Mouse (Mus musculus): ENCODE results near the gene Crlf2. TPM values are rescaled to one million over a fixed set of nuclear protein-coding genes. Genes with fewer than 3 reads are reported as not detected.

The Crlf2 gene
- polyA plus RNA-seq, 1 experiment from 2014 or later: 5.4 TPM

DNA sequence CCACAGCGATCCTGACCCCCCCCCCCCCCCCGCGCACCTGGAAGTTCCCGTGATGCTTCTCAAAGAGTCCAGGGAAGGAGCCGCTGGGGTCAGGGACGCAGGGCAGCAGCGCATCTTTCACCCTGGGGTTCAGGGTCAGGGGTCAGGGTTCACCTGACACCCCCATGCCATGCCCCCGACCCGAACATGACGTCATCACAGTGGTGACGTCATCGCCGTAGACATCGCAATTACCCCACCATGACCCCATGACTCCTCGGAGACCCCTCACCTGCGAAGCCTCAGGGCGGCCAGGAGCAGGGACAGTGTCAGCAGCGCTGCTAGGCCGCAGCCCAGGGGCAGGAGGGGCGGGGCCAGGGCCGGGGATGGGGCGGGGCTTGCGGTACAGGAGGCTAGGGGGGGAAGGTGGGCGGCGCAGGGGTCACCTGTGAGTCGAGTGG lies 3.5 kb downstream of the Crlf2 start:
- ATAC-seq (ENCODE audit: insufficient number of reproducible peaks, insufficient read depth, low FRiP score, low TSS enrichment): no peak
- Histone ChIP-seq H3K36me3 (peaks cover 11% of the 10 kb centered on the region; the same call in 1 of the 2 replicates), H3K9me3 (peaks cover 63% of the 10 kb centered on the region), H3K4me1 (no peaks in the 10 kb centered on the region), H3K4me2 (replicated peaks) (no peak overlapping the region), H3K27me3 (no peaks in the 10 kb centered on the region), H3K4me3 (no peak overlapping the region), H3K9ac (no peak overlapping the region), H3K27ac (no peak overlapping the region)
- 84% methylated on average over 24 of the region's 26 CpGs for WGBS

DNA sequence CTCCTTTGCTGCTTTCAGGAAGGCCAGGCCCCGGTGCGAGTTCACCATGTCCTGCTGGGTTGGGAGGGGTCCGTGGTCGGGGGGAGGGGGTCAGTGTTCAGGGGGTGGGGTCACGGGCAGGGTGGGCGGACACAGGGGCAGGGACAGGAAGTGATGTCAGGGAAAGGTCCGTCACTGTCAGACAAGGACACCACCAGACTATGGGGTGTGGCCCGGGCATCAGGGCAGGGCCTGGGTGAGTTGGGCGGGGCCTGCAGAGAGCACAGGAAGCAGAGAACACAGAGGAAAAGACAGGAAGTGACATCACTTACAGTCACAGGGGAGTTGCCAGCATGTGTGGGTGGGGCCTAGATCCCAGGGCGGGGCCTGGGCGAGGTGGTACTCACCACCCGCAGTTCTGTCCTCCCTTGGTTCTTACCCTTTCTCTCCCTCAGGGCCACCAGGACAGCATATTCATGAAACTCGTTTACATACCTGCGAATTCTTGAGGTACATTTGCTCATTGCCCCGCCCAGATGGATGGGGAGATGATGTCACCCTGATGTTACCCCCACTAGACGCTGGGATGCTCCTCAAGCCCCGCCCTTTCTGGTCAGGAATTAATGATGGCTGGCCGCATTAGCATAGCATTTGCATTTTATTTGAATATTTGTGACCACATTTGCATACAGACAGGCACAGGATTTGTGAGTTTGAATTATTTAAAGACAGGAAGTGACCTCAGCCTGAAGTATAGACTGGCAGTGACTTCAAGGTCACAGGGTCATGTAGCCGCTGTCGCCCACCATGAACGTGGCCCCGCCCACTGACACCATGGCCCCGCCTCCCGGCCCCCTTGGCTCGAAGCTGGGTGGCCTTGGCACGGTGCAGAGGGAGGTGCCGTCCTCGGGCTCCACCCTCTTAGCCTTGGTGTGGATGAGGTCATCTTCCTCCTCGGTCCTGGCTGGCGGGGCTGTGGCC lies 4.4 kb downstream of the Crlf2 start:
- H3K9me3 ChIP-seq: peaks cover 63% of the 10 kb centered on the region
- no peaks in the 10 kb centered on the region for H3K4me1 ChIP-seq
- no peak overlapping the region for H3K4me2 ChIP-seq (replicated peaks)
- WGBS: 80% methylated on average over 30 of the region's 30 CpGs
- no peak overlapping the region for H3K4me3 ChIP-seq
- H3K27me3 ChIP-seq: no peaks in the 10 kb centered on the region
- ATAC-seq (ENCODE audit: insufficient number of reproducible peaks, insufficient read depth, low FRiP score, low TSS enrichment): no peak
- peaks cover 11% of the 10 kb centered on the region; the same call in 1 of the 2 replicates for H3K36me3 ChIP-seq
- no peak overlapping the region for H3K9ac ChIP-seq
- H3K27ac ChIP-seq: no peak overlapping the region

- Histone ChIP-seq H3K36me3 (peaks cover 11% of the 10 kb centered on the region; the same call in 1 of the 2 replicates), H3K9me3 (peaks cover 63% of the 10 kb centered on the region)
- WGBS: 69% methylated on average over 18 of the region's 18 CpGs
Observed at GRCm38 (mm10) chr5:109553160-109553930, 5.4 kb downstream of the Crlf2 start.

GRCm38 (mm10) chr5:109552541-109552940 lies 6.3 kb downstream of the Crlf2 start:
- H3K36me3 ChIP-seq: peaks cover 11% of the 10 kb centered on the region; the same call in 1 of the 2 replicates
- H3K9me3 ChIP-seq: peaks cover 63% of the 10 kb centered on the region
- no peaks in the 10 kb centered on the region for H3K4me1 ChIP-seq
- no peak overlapping the region for H3K4me2 ChIP-seq (replicated peaks)
- ATAC-seq (ENCODE audit: insufficient number of reproducible peaks, insufficient read depth, low FRiP score, low TSS enrichment): no peak
- no peak overlapping the region for H3K4me3 ChIP-seq
- no peak overlapping the region for H3K27ac ChIP-seq
- WGBS: 82% methylated on average over 15 of the region's 15 CpGs
- no peaks in the 10 kb centered on the region for H3K27me3 ChIP-seq
- no peak overlapping the region for H3K9ac ChIP-seq

More at GRCm38 (mm10) chr5:109553160-109553930, 5.4 kb downstream of the Crlf2 start:
- no peak for ATAC-seq (ENCODE audit: insufficient number of reproducible peaks, insufficient read depth, low FRiP score, low TSS enrichment)
- no peak overlapping the region for H3K27ac ChIP-seq
- H3K4me1 ChIP-seq: no peaks in the 10 kb centered on the region
- H3K9ac ChIP-seq: no peak overlapping the region
- H3K4me3 ChIP-seq: no peak overlapping the region
- H3K4me2 ChIP-seq (replicated peaks): no peak overlapping the region
- H3K27me3 ChIP-seq: no peaks in the 10 kb centered on the region

DNA sequence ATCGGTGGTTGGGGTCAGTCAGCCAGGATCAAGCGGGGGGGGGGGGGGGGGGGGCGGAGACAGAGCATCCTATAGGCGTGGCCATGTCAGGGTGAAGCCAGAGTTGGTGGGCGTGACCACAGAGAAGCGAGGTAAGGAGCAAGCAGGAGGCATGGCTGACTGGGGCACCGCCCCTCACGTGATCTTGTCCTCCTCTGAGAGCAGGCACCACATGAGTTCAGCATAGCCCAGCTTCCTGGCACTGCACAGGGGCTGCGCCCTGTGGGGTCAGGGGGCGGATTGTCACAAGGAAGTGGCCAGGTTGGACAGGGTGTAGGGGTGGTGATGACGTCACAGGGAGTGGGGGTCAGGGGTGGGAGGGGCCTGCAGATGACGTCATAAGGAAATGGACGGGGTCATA lies 6.7 kb downstream of the Crlf2 start:
- no peak overlapping the region for H3K9ac ChIP-seq
- peaks cover 63% of the 10 kb centered on the region for H3K9me3 ChIP-seq

GRCm38 (mm10) chr5:109551041-109551765 lies 7.6 kb downstream of the Crlf2 start:
- Histone ChIP-seq H3K36me3 (peaks cover 11% of the 10 kb centered on the region; the same call in 1 of the 2 replicates), H3K27ac (no peak overlapping the region), H3K4me3 (no peak overlapping the region), H3K4me1 (no peaks in the 10 kb centered on the region), H3K9me3 (peaks cover 57% of the 10 kb centered on the region), H3K4me2 (replicated peaks) (no peak overlapping the region), H3K27me3 (no peaks in the 10 kb centered on the region), H3K9ac (no peak overlapping the region)
- ATAC-seq (ENCODE audit: insufficient number of reproducible peaks, insufficient read depth, low FRiP score, low TSS enrichment): no peak
- 92% methylated on average over 25 of the region's 25 CpGs for WGBS

More for the DNA sequence above, 6.7 kb downstream of the Crlf2 start:
- Histone ChIP-seq H3K27me3 (no peaks in the 10 kb centered on the region), H3K36me3 (peaks cover 11% of the 10 kb centered on the region; the same call in 1 of the 2 replicates), H3K4me2 (replicated peaks) (no peak overlapping the region), H3K4me3 (no peak overlapping the region), H3K4me1 (no peaks in the 10 kb centered on the region), H3K27ac (no peak overlapping the region)
- 84% methylated on average over 11 of the region's 13 CpGs for WGBS
- no peak for ATAC-seq (ENCODE audit: insufficient number of reproducible peaks, insufficient read depth, low FRiP score, low TSS enrichment)

GRCm38 (mm10) chr5:109550225-109550935 lies 8.4 kb downstream of the Crlf2 start:
- Histone ChIP-seq H3K36me3 (peaks cover 10% of the 10 kb centered on the region; the same call in 1 of the 2 replicates), H3K27me3 (no peaks in the 10 kb centered on the region), H3K4me3 (no peak overlapping the region), H3K4me1 (no peaks in the 10 kb centered on the region), H3K9me3 (peaks cover 53% of the 10 kb centered on the region), H3K9ac (no peak overlapping the region), H3K4me2 (replicated peaks) (no peak overlapping the region), H3K27ac (no peak overlapping the region)
- ATAC-seq (ENCODE audit: insufficient number of reproducible peaks, insufficient read depth, low FRiP score, low TSS enrichment): no peak
- WGBS: 88% methylated on average over 33 of the region's 36 CpGs

- 67% methylated on average over 9 of the region's 9 CpGs for WGBS
- no peak overlapping the region for H3K9ac ChIP-seq
- no peaks in the 10 kb centered on the region for H3K4me1 ChIP-seq
- no peaks in the 10 kb centered on the region for H3K27me3 ChIP-seq
- no peak for ATAC-seq (ENCODE audit: insufficient number of reproducible peaks, insufficient read depth, low FRiP score, low TSS enrichment)
- no peaks in the 10 kb centered on the region for H3K36me3 ChIP-seq
- H3K4me3 ChIP-seq: no peak overlapping the region
- no peak overlapping the region for H3K4me2 ChIP-seq (replicated peaks)
- peaks cover 40% of the 10 kb centered on the region for H3K9me3 ChIP-seq
- no peak overlapping the region for H3K27ac ChIP-seq
Observed at GRCm38 (mm10) chr5:109548712-109549111, 10.1 kb downstream of the Crlf2 start.

GRCm38 (mm10) chr5:109547112-109547511 lies 11.7 kb downstream of the Crlf2 start:
- Histone ChIP-seq H3K9me3 (peaks cover 24% of the 10 kb centered on the region), H3K4me3 (no peak overlapping the region), H3K36me3 (no peaks in the 10 kb centered on the region), H3K27me3 (no peaks in the 10 kb centered on the region), H3K9ac (no peak overlapping the region), H3K4me2 (replicated peaks) (no peak overlapping the region), H3K4me1 (no peaks in the 10 kb centered on the region), H3K27ac (no peak overlapping the region)
- ATAC-seq (ENCODE audit: insufficient number of reproducible peaks, insufficient read depth, low FRiP score, low TSS enrichment): no peak
- WGBS: 72% methylated on average over 2 of the region's 2 CpGs

GRCm38 (mm10) chr5:109509679-109510078 lies 49.1 kb downstream of the Crlf2 start:
- Histone ChIP-seq H3K36me3 (no peaks in the 10 kb centered on the region), H3K4me2 (replicated peaks) (no peak overlapping the region), H3K27ac (no peak overlapping the region), H3K4me3 (no peak overlapping the region), H3K9ac (no peak overlapping the region), H3K27me3 (no peaks in the 10 kb centered on the region), H3K4me1 (no peaks in the 10 kb centered on the region), H3K9me3 (no peaks in the 10 kb centered on the region)
- ATAC-seq (ENCODE audit: insufficient number of reproducible peaks, insufficient read depth, low FRiP score, low TSS enrichment): no peak

GRCm38 (mm10) chr5:109506729-109507128 lies 52.1 kb downstream of the Crlf2 start:
- Histone ChIP-seq H3K36me3 (no peaks in the 10 kb centered on the region), H3K9ac (no peak overlapping the region), H3K4me1 (no peaks in the 10 kb centered on the region), H3K9me3 (0 out of 2 replicates have a peak, but pooled peaks cover 3% of the 10 kb centered on the region), H3K27ac (no peak overlapping the region), H3K4me2 (replicated peaks) (no peak overlapping the region), H3K27me3 (no peaks in the 10 kb centered on the region), H3K4me3 (no peak overlapping the region)
- 8% methylated on average over 1 of the region's 1 CpGs for WGBS
- no peak for ATAC-seq (ENCODE audit: insufficient number of reproducible peaks, insufficient read depth, low FRiP score, low TSS enrichment)

Measured in embryonic facial prominence, embryonic 12.5 days (tissue).